9 mouse cellular contexts compared by ENCODE assay signal in the genomic region with DNA sequence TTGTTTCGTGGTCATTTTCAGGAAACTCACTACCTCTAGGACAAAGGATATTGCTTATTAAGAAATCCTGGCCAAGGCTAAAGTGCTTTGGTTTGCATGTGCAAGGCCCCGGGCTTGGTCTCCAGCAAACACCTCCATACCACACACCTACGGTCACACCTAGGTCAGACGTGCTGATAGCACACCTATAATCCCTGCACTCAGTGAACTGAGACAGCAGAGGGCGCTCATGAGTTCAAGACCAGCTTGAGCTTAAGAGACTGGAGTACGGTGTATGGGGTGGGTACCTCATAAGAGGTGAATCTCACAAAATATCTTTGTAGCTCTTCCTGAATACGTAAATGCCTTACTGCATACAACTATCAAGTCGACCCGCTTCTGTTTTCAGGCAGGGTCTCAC. TPM values are rescaled to one million over a fixed set of nuclear protein-coding genes. Genes with fewer than 3 reads are reported as not detected.
DNase-seq lines count a peak whose midpoint lies in the region; ATAC-seq and TF ChIP-seq lines count a peak whose summit lies in the region.
"Had no signal": no experiment of that assay in that cellular context is flagged by ENCODE, and none has a peak within 500 bp of the region (broad histone marks: within the 10 kb centered on the region; RNA-seq: fewer than 3 reads in every experiment).

No protein-coding gene starts in this region.

- H3ac ChIP-seq in C2C12 (ENCODE audit: control insufficient read depth, insufficient read length, low read depth) = no peak overlapping the region

- H3K79me3 ChIP-seq in C2C12 (ENCODE audit: low read depth) = no peaks in the 10 kb centered on the region

- H3K79me2 ChIP-seq in C2C12 (ENCODE audit: control insufficient read depth, insufficient read depth) = no peaks in the 10 kb centered on the region

- H3K4me1 ChIP-seq in forebrain, embryonic 14.5 days (ENCODE audit: control insufficient read depth, insufficient read depth, low read length) = no peaks in the 10 kb centered on the region
- no peaks in the 10 kb centered on the region for H3K4me1 ChIP-seq in forebrain, embryonic 16.5 days (replicated peaks; ENCODE audit: control insufficient read depth, insufficient read depth, low read length)
- no peaks in the 10 kb centered on the region for H3K4me1 ChIP-seq in embryonic facial prominence, embryonic 10.5 days
- H3K4me1 ChIP-seq: neural tube, embryonic 13.5 days had no signal

- ATAC-seq in forebrain, embryonic 14.5 days = peak; percentile 75
- no peak for ATAC-seq in forebrain, embryonic 16.5 days
- peak; percentile 74 for ATAC-seq in megakaryocyte progenitor cell, adult 5-6 weeks (replicated peaks; ENCODE audit: poor library complexity)

- peak; percentile 32 for TF ChIP-seq CTCF in C2C12 (IDR thresholded peaks at IDR 0.05; ENCODE audit: control insufficient read depth, insufficient read depth, insufficient read length)

- no peaks in the 10 kb centered on the region for H3K9me3 ChIP-seq in forebrain, embryonic 14.5 days (replicated peaks; ENCODE audit: control insufficient read depth, low read length)
- H3K9me3 ChIP-seq in forebrain, embryonic 16.5 days (ENCODE audit: control insufficient read depth, low read length) = no peaks in the 10 kb centered on the region
- no peaks in the 10 kb centered on the region for H3K9me3 ChIP-seq in embryonic facial prominence, embryonic 10.5 days
- H3K9me3 ChIP-seq: neural tube, embryonic 13.5 days had no signal

- no peak overlapping the region for H3K9ac ChIP-seq in forebrain, embryonic 14.5 days (ENCODE audit: low read length)
- no peak overlapping the region for H3K9ac ChIP-seq in forebrain, embryonic 16.5 days (replicated peaks; ENCODE audit: low read depth, low read length)
- H3K9ac ChIP-seq: neural tube, embryonic 13.5 days had no signal

- DNase-seq in forebrain, embryonic 14.5 days (ENCODE audit: low spot score) = peak; percentile 71
- peak; percentile 56 to 71 for DNase-seq in adrenal gland, postnatal 36 days
- peak; percentile 59 for DNase-seq in embryonic facial prominence, embryonic 10.5 days (ENCODE audit: low spot score)
- DNase-seq in kidney, postnatal 25 days = peak; percentile 62 to 77
- peak; percentile 60 to 82 for DNase-seq in spleen, postnatal 10 days (ENCODE audit: low spot score in 2 of 2)

- no peak overlapping the region for H3K27ac ChIP-seq in forebrain, embryonic 14.5 days (ENCODE audit: low read depth, low read length)
- no peak overlapping the region for H3K27ac ChIP-seq in forebrain, embryonic 16.5 days (ENCODE audit: low read length)
- no peak overlapping the region for H3K27ac ChIP-seq in embryonic facial prominence, embryonic 10.5 days (replicated peaks)
- H3K27ac ChIP-seq: neural tube, embryonic 13.5 days had no signal

- H3K4me3 ChIP-seq in forebrain, embryonic 14.5 days (ENCODE audit: low read depth, low read length) = no peak overlapping the region
- no peak overlapping the region for H3K4me3 ChIP-seq in forebrain, embryonic 16.5 days (replicated peaks; ENCODE audit: low read length)
- no peak overlapping the region for H3K4me3 ChIP-seq in C2C12 (ENCODE audit: insufficient read depth, poor library complexity, severe bottlenecking)
- H3K4me3 ChIP-seq in embryonic facial prominence, embryonic 10.5 days = no peak overlapping the region
- H3K4me3 ChIP-seq: neural tube, embryonic 13.5 days had no signal

- H3K27me3 ChIP-seq in forebrain, embryonic 14.5 days (replicated peaks; ENCODE audit: control insufficient read depth, insufficient read depth, low read length) = no peaks in the 10 kb centered on the region
- H3K27me3 ChIP-seq in forebrain, embryonic 16.5 days (replicated peaks; ENCODE audit: control insufficient read depth, insufficient read depth, low read length) = no peaks in the 10 kb centered on the region
- no peaks in the 10 kb centered on the region for H3K27me3 ChIP-seq in C2C12 (ENCODE audit: control insufficient read depth, insufficient read depth, insufficient read length)
- H3K27me3 ChIP-seq in embryonic facial prominence, embryonic 10.5 days (replicated peaks; ENCODE audit: low read depth, poor library complexity, severe bottlenecking) = no peaks in the 10 kb centered on the region
- H3K27me3 ChIP-seq: neural tube, embryonic 13.5 days had no signal

- no peak overlapping the region for H3K4me2 ChIP-seq in forebrain, embryonic 14.5 days (ENCODE audit: low read length)
- H3K4me2 ChIP-seq in forebrain, embryonic 16.5 days (ENCODE audit: low read length) = no peak overlapping the region
- H3K4me2 ChIP-seq: neural tube, embryonic 13.5 days had no signal

- peaks cover 62% of the 10 kb centered on the region for H3K36me3 ChIP-seq in forebrain, embryonic 14.5 days (ENCODE audit: control insufficient read depth, insufficient read depth, low read length)
- peaks cover 33% of the 10 kb centered on the region for H3K36me3 ChIP-seq in forebrain, embryonic 16.5 days (ENCODE audit: control insufficient read depth, insufficient read depth)
- H3K36me3 ChIP-seq in C2C12 (ENCODE audit: control insufficient read depth, insufficient read depth) = peaks cover 12% of the 10 kb centered on the region
- peaks cover 79% of the 10 kb centered on the region for H3K36me3 ChIP-seq in embryonic facial prominence, embryonic 10.5 days (replicated peaks)

- 64% methylated on average over 9 of the region's 9 CpGs for WGBS in forebrain, embryonic 14.5 days
- WGBS in forebrain, embryonic 16.5 days = 60% methylated on average over 9 of the region's 9 CpGs
- 59% methylated on average over 9 of the region's 9 CpGs for WGBS in embryonic facial prominence, embryonic 10.5 days

TF ChIP-seq in C2C12, 6 proteins besides CTCF, POLR2A, EP300 and RAD21:
- TF ChIP-seq FOSL1 (IDR thresholded peaks at IDR 0.05; ENCODE audit: insufficient read depth, low read length, poor library complexity, severe bottlenecking) = no peak
- no peak for TF ChIP-seq MAX (IDR thresholded peaks at IDR 0.05)
- no peak for TF ChIP-seq CEBPB (IDR thresholded peaks at IDR 0.05; ENCODE audit: low read depth)
- no peak for TF ChIP-seq MYOD1 (IDR thresholded peaks at IDR 0.05; ENCODE audit: control insufficient read depth, insufficient read length, low read depth)
- TF ChIP-seq MYOG (IDR thresholded peaks at IDR 0.05; ENCODE audit: control insufficient read depth, extremely low read depth, insufficient read length) = no peak
- TF ChIP-seq USF1 (IDR thresholded peaks at IDR 0.05; ENCODE audit: low read depth) = no peak

RNA-seq across cellular contexts. Expression of a gene that starts 24.6 kb away (rescaled TPM):
- 5.2 and 6.7 TPM in 2 replicates for polyA plus RNA-seq in forebrain, embryonic 14.5 days (2014; fragmentation: Nextera tagmentation; extraction: Ambion mirVana)
- polyA plus RNA-seq in forebrain, embryonic 16.5 days (2015; fragmentation: Nextera tagmentation; extraction: Ambion mirVana) = 6.6 and 7.0 TPM in 2 replicates
- 3.3 TPM for polyA plus RNA-seq in C2C12 (2012; fragmentation: generic; extraction: Trizol)
- total RNA-seq in adrenal gland, postnatal 36 days (2021) = 1 to 10 TPM; 2.4 TPM
- 5.4 and 5.6 TPM in 2 replicates for polyA plus RNA-seq in embryonic facial prominence, embryonic 10.5 days (2016; fragmentation: Nextera tagmentation; extraction: Ambion mirVana)
- 5.3 and 6.9 TPM in 2 replicates for total RNA-seq in megakaryocyte progenitor cell, adult 5-6 weeks (2015)
- total RNA-seq in megakaryocyte progenitor cell, adult 5-6 weeks (2017) = 6.3 and 8.4 TPM in 2 replicates

RNA-seq across cellular contexts. Expression of a gene that starts 29.7 kb away (rescaled TPM):
- polyA plus RNA-seq in forebrain, embryonic 14.5 days (2014; fragmentation: Nextera tagmentation; extraction: Ambion mirVana) = 68.2 and 74.5 TPM in 2 replicates
- polyA plus RNA-seq in forebrain, embryonic 16.5 days (2015; fragmentation: Nextera tagmentation; extraction: Ambion mirVana) = 82.6 and 83.8 TPM in 2 replicates
- 19.7 TPM for polyA plus RNA-seq in C2C12 (2012; fragmentation: generic; extraction: Trizol)
- total RNA-seq in adrenal gland, postnatal 36 days (2021) = 10 to 100 TPM; 23.2 to 34.6 TPM
- 56.8 and 58.0 TPM in 2 replicates for polyA plus RNA-seq in embryonic facial prominence, embryonic 10.5 days (2016; fragmentation: Nextera tagmentation; extraction: Ambion mirVana)
- 5.3 and 12.5 TPM in 2 replicates for total RNA-seq in megakaryocyte progenitor cell, adult 5-6 weeks (2015)
- 5.2 and 5.9 TPM in 2 replicates for total RNA-seq in megakaryocyte progenitor cell, adult 5-6 weeks (2017)

RNA-seq across cellular contexts. Expression of a gene that starts 59.1 kb away (rescaled TPM):
- polyA plus RNA-seq in forebrain, embryonic 14.5 days (2014; fragmentation: Nextera tagmentation; extraction: Ambion mirVana) = 3.4 and 4.4 TPM in 2 replicates
- 6.3 and 6.6 TPM in 2 replicates for polyA plus RNA-seq in forebrain, embryonic 16.5 days (2015; fragmentation: Nextera tagmentation; extraction: Ambion mirVana)
- polyA plus RNA-seq in C2C12 (2012; fragmentation: generic; extraction: Trizol) = 23.4 TPM
- 1 to 10 TPM in 1 of 2 experiments, under 1 TPM in 1; 0.83 to 3.7 TPM for total RNA-seq in adrenal gland, postnatal 36 days (2021)
- 0.80 and 1.3 TPM in 2 replicates for polyA plus RNA-seq in embryonic facial prominence, embryonic 10.5 days (2016; fragmentation: Nextera tagmentation; extraction: Ambion mirVana)
- total RNA-seq in megakaryocyte progenitor cell, adult 5-6 weeks (2015) = not detected in 2 replicates
- not detected in 2 replicates for total RNA-seq in megakaryocyte progenitor cell, adult 5-6 weeks (2017)
